Comparison of ENCODE assay signal across 37 mouse cellular contexts in the genomic region with DNA sequence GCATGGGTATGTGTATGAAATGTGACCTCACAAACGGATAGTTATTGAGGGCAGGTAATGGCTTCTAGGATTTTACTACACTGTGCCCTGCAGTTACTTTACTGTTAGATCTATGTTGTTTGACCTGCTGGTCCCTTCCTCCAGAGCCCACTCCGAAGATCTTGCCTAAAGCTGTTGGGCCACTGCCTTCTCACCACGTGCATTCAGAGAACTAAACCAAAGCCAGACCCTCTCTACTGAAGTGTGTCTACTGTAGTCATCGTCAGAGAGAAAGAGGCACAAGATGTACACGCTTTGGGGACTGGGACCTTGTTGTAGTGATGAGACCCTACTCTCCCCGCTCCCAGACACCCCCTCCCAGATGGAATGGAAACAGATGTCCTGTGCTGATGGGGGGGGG. TPM values are rescaled to one million over a fixed set of nuclear protein-coding genes. Genes with fewer than 3 reads are reported as not detected.
"Had no signal": no experiment of that assay in that cellular context is flagged by ENCODE, and none has a peak within 500 bp of the region (broad histone marks: within the 10 kb centered on the region; RNA-seq: fewer than 3 reads in every experiment).

No protein-coding gene starts in this region.

- H3K4me2 ChIP-seq: embryonic facial prominence, embryonic 12.5 days; embryonic facial prominence, embryonic 13.5 days; embryonic facial prominence, embryonic 15.5 days; forebrain, embryonic 12.5 days; forebrain, embryonic 13.5 days; forebrain, embryonic 15.5 days had no signal

- H3K36me3 ChIP-seq: embryonic facial prominence, embryonic 10.5 days; embryonic facial prominence, embryonic 12.5 days; embryonic facial prominence, embryonic 13.5 days; embryonic facial prominence, embryonic 15.5 days; forebrain, embryonic 12.5 days; forebrain, embryonic 15.5 days had no signal

- H3K4me3 ChIP-seq: embryonic facial prominence, embryonic 10.5 days; embryonic facial prominence, embryonic 12.5 days; embryonic facial prominence, embryonic 13.5 days; embryonic facial prominence, embryonic 15.5 days; erythroblast, embryonic 14.5 days; forebrain, embryonic 12.5 days; forebrain, embryonic 13.5 days; forebrain, embryonic 15.5 days; gastrocnemius, adult 2 months; heart, adult 2 months had no signal

- H3K9ac ChIP-seq: embryonic facial prominence, embryonic 12.5 days; embryonic facial prominence, embryonic 13.5 days; embryonic facial prominence, embryonic 15.5 days; forebrain, embryonic 12.5 days; forebrain, embryonic 13.5 days; forebrain, embryonic 15.5 days; forebrain, postnatal 0 days had no signal

- H3K9me3 ChIP-seq: embryonic facial prominence, embryonic 10.5 days; embryonic facial prominence, embryonic 12.5 days; embryonic facial prominence, embryonic 13.5 days; embryonic facial prominence, embryonic 15.5 days; forebrain, embryonic 12.5 days; forebrain, embryonic 13.5 days; forebrain, embryonic 15.5 days had no signal

- H3K27ac ChIP-seq: embryonic facial prominence, embryonic 10.5 days; embryonic facial prominence, embryonic 12.5 days; embryonic facial prominence, embryonic 13.5 days; embryonic facial prominence, embryonic 15.5 days; forebrain, embryonic 12.5 days; forebrain, embryonic 13.5 days; forebrain, embryonic 15.5 days; gastrocnemius, adult 2 months; heart, adult 2 months had no signal

- DNase-seq: cerebellum, adult 18-20 months; cerebellum, adult 2 months; cerebellum, adult 8-10 months; cerebellum, adult 9-10 months; cerebellum, adult 9-11 months; cerebellum, postnatal 10 days; cerebellum, postnatal 14 days; cerebellum, postnatal 25 days; cerebellum, postnatal 36 days; embryo, embryonic 11 days; forebrain, postnatal 0 days; gastrocnemius, adult 2 months; gastrocnemius, postnatal 10 days; gastrocnemius, postnatal 14 days; gastrocnemius, postnatal 25 days; gastrocnemius, postnatal 36 days; heart, adult 18-20 months had no signal

- ATAC-seq: forebrain, embryonic 13.5 days; forebrain, embryonic 14.5 days; forebrain, embryonic 15.5 days; forebrain, embryonic 16.5 days; forebrain, postnatal 0 days had no signal

- H3K27me3 ChIP-seq: embryonic facial prominence, embryonic 12.5 days; embryonic facial prominence, embryonic 13.5 days; embryonic facial prominence, embryonic 15.5 days; forebrain, embryonic 13.5 days; forebrain, embryonic 15.5 days had no signal

RNA-seq across cellular contexts. Expression of a gene that starts 3.4 kb away (rescaled TPM):
- total RNA-seq: common myeloid progenitor, adult 5-6 weeks; forebrain, postnatal 0 days; gastrocnemius, adult 18-20 months; gastrocnemius, adult 2 months; gastrocnemius, adult 8-10 months; gastrocnemius, postnatal 10 days; gastrocnemius, postnatal 14 days; gastrocnemius, postnatal 25 days; gastrocnemius, postnatal 36 days; granulocyte monocyte progenitor cell, adult 5-6 weeks; heart, adult 18-20 months; heart, adult 2 months; heart, adult 8-10 months had no signal
- polyA plus RNA-seq: cerebellum, adult 2 months; cortical plate, adult 2 months; embryonic facial prominence, embryonic 10.5 days; embryonic facial prominence, embryonic 11.5 days; embryonic facial prominence, embryonic 12.5 days; embryonic facial prominence, embryonic 13.5 days; embryonic facial prominence, embryonic 15.5 days; forebrain, embryonic 12.5 days; forebrain, embryonic 13.5 days; forebrain, embryonic 14.5 days; forebrain, embryonic 15.5 days; forebrain, embryonic 16.5 days; forebrain, postnatal 0 days; frontal cortex, adult 2 months; gonadal fat pad, adult 2 months; heart, adult 2 months had no signal

RNA-seq across cellular contexts. Expression of a gene that starts 29.4 kb away (rescaled TPM):
- total RNA-seq: common myeloid progenitor, adult 5-6 weeks; gastrocnemius, adult 2 months had no signal
- polyA plus RNA-seq: erythroblast, embryonic 14.5 days had no signal
